Mouse (Mus musculus) heart, embryonic 16.5 days (tissue): ENCODE measurements at regions not wholly inside any gene's neighbourhood (a gene's known extent, or its start where the extent isn't known, plus 50 kb on each side); places are given as distances from the start of the nearest gene placed in this dataset.
"Not testable (repeated sequence)": the region's sequence is repeated elsewhere in the genome, so short reads cannot be mapped to it uniquely, and the experiment has no call there.

Source experiments
- ATAC-seq: fragments of 200-750 bp; cut with Nextera tagmentation; replicated peaks from 2 replicates; pipeline ENCODE4 v1.8.0; 2017; ENCODE audit warnings: moderate number of reproducible peaks; ENCODE audit not compliant: insufficient read depth, low FRiP score; ENCODE audit errors: extremely low read depth
- H3K27ac ChIP-seq: fragments of 300-500 bp; sonication (generic); 2 replicates; pipeline ENCODE4 v1.5.1; 2014; ENCODE audit warnings: mild to moderate bottlenecking, low read length, control low read depth, moderate library complexity
- H3K27me3 ChIP-seq: fragments of 300-500 bp; sonication (generic); 2 replicates; pipeline ENCODE4 v1.6.1; 2014; ENCODE audit warnings: low read length, mixed read lengths; ENCODE audit not compliant: control insufficient read depth, insufficient read depth
- H3K36me3 ChIP-seq: fragments of 300-500 bp; sonication (generic); 2 replicates; pipeline ENCODE4 v1.6.1; 2014; ENCODE audit not compliant: control insufficient read depth, insufficient read depth
- H3K4me1 ChIP-seq: fragments of 300-500 bp; sonication (generic); 2 replicates; pipeline ENCODE4 v1.6.1; 2014; ENCODE audit warnings: low read length, mixed read lengths; ENCODE audit not compliant: control insufficient read depth, insufficient read depth
- H3K4me2 ChIP-seq: fragments of 300-500 bp; sonication (generic); 2 replicates; pipeline ENCODE4 v1.6.1; 2014; ENCODE audit warnings: low read depth, mild to moderate bottlenecking, control low read depth, low read length
- H3K4me3 ChIP-seq: fragments of 300-500 bp; sonication (generic); 2 replicates; pipeline ENCODE4 v1.5.1; 2014; ENCODE audit warnings: mild to moderate bottlenecking, control low read depth, low read length
- H3K9ac ChIP-seq: fragments of 300-500 bp; sonication (generic); 2 replicates; pipeline ENCODE4 v1.6.1; 2014; ENCODE audit warnings: low read length, control low read depth
- H3K9me3 ChIP-seq: fragments of 300-500 bp; sonication (generic); replicated peaks from 2 replicates; pipeline ENCODE4 v1.6.1; 2016; ENCODE audit warnings: low read length; ENCODE audit not compliant: control insufficient read depth
- WGBS: fragments of 180-500 bp; shearing (Covaris S2); extraction: QIAGEN DNeasy Blood & Tissue Kit; methylation state at CpG from one replicate; pipeline ENCODE4 v1.1.7; 2014; 5-methylcytosine and 5-hydroxymethylcytosine counted together

DNA sequence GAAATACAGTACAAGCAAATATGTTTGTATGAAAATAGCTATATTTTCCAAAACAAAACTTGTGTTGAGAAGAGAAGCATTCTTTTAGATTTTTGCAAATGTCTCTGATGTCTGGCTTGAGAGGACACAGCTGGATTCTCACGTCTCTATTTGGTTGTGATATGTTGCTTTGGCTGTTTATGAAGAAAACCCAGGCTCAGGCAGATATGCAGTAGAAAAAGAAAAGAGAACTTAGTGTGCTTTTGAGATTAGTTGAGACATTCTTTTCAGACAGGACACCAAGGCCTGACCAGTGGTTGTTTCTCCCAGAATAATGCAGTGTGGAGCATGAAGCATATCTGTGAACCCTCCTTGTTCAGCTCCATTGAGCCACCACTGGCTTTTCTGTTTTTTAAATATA, 178.8 kb upstream of the Mamld1 start:
- ATAC-seq, result no peak
- no peak overlapping the region for H3K4me3 ChIP-seq
- no peak overlapping the region for H3K4me2 ChIP-seq
- no peaks in the 10 kb centered on the region for H3K9me3 ChIP-seq
- 59% methylated on average over 1 of the region's 1 CpGs for WGBS
- H3K4me1 ChIP-seq, result no peaks in the 10 kb centered on the region
- H3K27ac ChIP-seq, result no peak overlapping the region
- no peak overlapping the region for H3K9ac ChIP-seq
- H3K36me3 ChIP-seq, result no peaks in the 10 kb centered on the region
- H3K27me3 ChIP-seq, result no peaks in the 10 kb centered on the region

DNA sequence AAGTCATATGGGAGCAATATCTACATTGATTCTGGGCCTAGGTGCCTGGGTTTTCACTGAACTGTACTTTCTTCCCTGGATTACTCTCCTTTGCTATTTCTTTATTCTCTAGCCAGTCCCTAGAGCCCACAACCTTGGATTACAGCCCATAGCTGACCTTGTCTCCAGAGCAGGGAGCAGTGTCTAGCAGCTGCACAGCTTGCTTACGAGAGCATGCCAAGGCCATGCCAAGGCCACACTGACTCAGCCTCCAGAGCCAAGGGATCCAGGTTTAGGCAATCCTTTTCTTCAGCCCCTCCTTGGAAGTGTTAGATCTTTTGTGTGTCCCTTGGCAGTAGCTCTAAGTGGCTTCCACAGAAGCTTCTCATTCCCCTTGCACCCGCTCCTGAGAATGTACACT, 168.7 kb upstream of the Mamld1 start:
- H3K4me2 ChIP-seq, result no peak overlapping the region
- no peak for ATAC-seq
- no peak overlapping the region for H3K4me3 ChIP-seq
- WGBS, result 65% methylated on average over 2 of the region's 2 CpGs
- H3K9ac ChIP-seq, result no peak overlapping the region
- H3K36me3 ChIP-seq, result no peaks in the 10 kb centered on the region
- H3K9me3 ChIP-seq, result no peaks in the 10 kb centered on the region
- H3K27me3 ChIP-seq, result no peaks in the 10 kb centered on the region
- no peaks in the 10 kb centered on the region for H3K4me1 ChIP-seq
- no peak overlapping the region for H3K27ac ChIP-seq

DNA sequence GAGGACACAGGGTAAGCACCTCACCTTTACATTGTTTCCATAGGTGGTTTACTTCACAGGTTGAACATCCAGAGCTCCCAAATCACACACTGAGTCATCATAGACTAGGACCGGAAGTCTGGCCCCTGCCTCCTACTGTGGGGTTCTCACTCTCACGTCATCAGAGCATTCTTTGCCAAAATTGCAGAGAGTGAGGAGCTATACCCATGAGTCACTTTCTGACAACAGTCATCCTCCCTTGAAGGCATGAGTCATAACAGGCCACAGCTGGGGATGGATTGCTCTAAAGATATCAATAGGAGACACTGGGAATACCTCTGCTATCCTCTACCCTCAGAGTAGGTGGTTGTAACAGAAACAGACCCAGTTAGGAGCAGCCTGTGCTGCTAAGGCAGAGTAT, 166.6 kb upstream of the Mamld1 start:
- Histone ChIP-seq H3K9me3 (no peaks in the 10 kb centered on the region), H3K4me2 (no peak overlapping the region), H3K4me3 (no peak overlapping the region), H3K27me3 (no peaks in the 10 kb centered on the region), H3K4me1 (no peaks in the 10 kb centered on the region), H3K9ac (no peak overlapping the region), H3K36me3 (no peaks in the 10 kb centered on the region), H3K27ac (no peak overlapping the region)
- no peak for ATAC-seq
- WGBS, result 55% methylated on average over 2 of the region's 2 CpGs

DNA sequence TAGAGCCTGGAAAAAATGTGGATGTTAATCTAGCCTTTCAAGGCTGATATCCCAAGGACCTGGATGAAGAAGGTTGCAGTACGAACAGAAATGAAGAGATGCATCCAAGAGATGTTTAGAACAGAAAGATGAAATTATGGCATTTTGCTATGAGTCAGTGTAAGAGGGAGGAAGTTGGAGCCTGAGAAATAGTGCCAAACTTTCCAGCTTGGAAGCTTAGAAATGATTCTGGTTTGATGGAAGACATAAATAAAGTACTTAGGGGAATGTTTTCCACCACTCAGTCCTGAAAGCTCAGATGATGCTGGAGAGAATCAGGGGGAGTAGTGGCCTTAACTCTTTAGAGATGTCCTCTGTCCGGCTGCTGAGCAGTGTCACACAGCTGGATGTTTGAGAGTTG, 155.5 kb upstream of the Mamld1 start:
- ATAC-seq, result no peak
- no peak overlapping the region for H3K4me3 ChIP-seq
- H3K27ac ChIP-seq, result no peak overlapping the region
- H3K4me1 ChIP-seq, result peaks cover 4% of the 10 kb centered on the region; the same call in 1 of the 2 replicates
- no peaks in the 10 kb centered on the region; the same call in 1 of the 2 replicates for H3K27me3 ChIP-seq
- H3K9ac ChIP-seq, result no peak overlapping the region
- no peak overlapping the region for H3K4me2 ChIP-seq
- H3K36me3 ChIP-seq, result no peaks in the 10 kb centered on the region
- H3K9me3 ChIP-seq, result no peaks in the 10 kb centered on the region
- WGBS, result 69% methylated on average over 2 of the region's 2 CpGs

DNA sequence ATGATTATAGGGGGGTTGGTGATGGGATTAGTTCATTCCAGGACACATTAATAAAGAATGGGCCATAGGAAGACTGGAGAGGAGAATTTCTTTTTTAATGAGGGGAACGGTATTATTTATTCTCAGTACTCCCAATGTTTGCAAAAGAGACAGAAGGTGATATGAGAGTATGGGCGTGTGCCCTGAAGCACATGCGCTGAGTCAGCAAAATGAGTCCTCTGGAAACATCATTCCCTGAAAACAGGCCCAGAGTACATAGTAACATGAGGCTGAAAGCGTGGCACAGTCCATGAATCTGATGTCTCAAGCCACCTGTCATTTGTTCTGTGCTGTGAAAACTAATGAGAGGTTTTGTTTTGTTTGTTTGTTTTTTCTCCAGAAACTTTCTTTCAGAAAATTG, 154.5 kb upstream of the Mamld1 start:
- Histone ChIP-seq H3K27ac (no peak overlapping the region), H3K36me3 (no peaks in the 10 kb centered on the region), H3K9ac (no peak overlapping the region), H3K4me2 (no peak overlapping the region), H3K9me3 (no peaks in the 10 kb centered on the region), H3K27me3 (no peaks in the 10 kb centered on the region; the same call in 1 of the 2 replicates), H3K4me1 (peaks cover 7% of the 10 kb centered on the region; the same call in 1 of the 2 replicates), H3K4me3 (no peak overlapping the region)
- ATAC-seq, result no peak
- WGBS, result 72% methylated on average over 4 of the region's 4 CpGs

DNA sequence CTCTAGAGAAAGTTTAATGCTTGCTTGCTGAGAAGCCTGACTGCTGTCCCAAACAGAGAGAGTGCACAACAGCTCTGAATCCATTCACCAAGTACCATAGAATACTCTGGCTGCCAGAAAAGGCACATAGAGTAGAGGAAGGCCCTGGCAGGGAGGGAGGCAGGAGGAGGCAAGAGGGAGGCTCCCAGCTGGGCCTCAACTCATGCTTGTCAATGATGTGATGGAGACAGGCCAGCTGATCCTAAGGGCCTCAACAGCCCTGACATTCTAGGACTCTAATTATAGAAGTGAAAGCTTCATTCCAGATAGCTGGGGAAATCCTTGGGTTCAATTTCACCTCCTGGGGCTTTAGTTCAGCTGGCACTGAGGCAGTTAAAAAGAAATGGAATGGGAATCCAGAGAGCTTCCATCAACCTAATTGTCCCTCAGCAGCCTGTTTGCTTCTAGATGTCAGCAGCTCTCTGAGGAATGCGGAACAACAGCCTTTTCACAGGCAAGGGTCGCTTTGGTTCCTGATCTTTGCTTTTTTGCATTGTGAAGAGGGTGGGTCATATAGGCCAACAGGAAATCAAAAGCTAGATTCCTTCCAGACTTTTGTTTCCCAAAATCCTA, 152.8 kb upstream of the Mamld1 start:
- Histone ChIP-seq H3K9me3 (no peaks in the 10 kb centered on the region), H3K36me3 (no peaks in the 10 kb centered on the region), H3K27ac (peak overlapping the region; percentile 64), H3K4me1 (peaks cover 7% of the 10 kb centered on the region; the same call in 1 of the 2 replicates), H3K4me2 (no peak overlapping the region), H3K9ac (no peak overlapping the region), H3K27me3 (no peaks in the 10 kb centered on the region; the same call in 1 of the 2 replicates), H3K4me3 (no peak overlapping the region)
- peak; percentile 75 for ATAC-seq
- WGBS, result 20% methylated on average over 2 of the region's 2 CpGs

DNA sequence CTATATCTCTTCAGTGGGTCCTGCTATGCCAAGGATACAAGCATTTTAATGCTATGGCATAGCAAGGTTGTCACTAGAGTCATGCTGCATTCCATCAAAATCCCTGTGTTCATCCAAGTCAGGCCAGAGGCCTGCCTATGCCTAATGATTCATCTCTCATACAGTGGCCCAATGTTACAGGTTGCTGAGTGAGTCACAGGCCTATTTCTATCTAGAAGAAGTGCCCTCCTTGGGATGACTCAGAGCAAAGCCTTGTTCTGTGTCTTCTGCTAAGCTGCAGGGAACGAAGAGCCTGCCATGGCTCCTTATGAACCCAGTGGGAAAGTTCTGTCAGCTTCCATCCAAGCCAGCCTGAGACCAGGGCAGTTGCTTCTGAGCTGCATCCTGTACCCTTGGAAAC, 151.2 kb upstream of the Mamld1 start:
- 76% methylated on average over 1 of the region's 1 CpGs for WGBS
- H3K36me3 ChIP-seq, H3K27me3 ChIP-seq, H3K4me1 ChIP-seq, H3K4me3 ChIP-seq, H3K9me3 ChIP-seq, H3K9ac ChIP-seq, ATAC-seq, H3K4me2 ChIP-seq: not testable (repeated sequence)
- H3K27ac ChIP-seq, result peak overlapping the region; percentile 65

DNA sequence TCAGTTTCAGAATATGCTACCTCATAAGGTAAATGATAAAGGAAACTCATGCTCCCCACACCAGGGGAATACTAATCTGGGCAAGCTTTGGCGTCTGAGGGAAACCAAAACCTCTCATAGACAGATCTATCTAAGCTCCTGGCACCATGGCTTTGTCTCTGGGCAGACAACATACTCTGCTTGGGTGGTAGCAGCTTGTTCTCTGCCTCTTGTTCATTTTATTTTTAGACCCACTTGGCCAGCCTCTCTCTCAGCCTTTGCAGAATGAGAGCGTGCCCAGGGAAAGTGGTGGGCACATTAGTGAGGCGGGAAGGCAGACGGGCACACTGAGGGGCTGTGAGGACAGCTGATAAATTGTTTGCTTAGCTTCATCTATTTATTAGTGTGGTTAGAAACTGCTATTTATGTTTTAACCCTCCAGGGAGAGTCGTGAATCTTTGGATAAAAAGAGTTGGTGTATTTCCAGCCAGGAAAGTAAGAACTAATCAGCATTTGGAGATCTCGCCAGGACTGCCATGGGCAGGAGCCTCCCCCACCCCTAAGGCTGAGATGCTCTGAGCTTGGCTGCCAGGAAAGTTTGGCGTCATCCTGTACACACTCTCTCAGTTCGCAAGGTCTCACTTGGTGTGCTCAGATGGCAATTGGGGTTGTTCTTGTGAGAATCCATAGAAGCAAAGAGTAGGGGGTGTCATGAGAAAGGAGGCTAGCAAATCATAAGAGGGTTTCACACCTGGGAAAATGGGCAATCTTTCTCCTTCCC, 150.2 kb upstream of the Mamld1 start:
- Histone ChIP-seq H3K4me1 (peaks cover 7% of the 10 kb centered on the region; the same call in 1 of the 2 replicates), H3K4me2 (no peak overlapping the region), H3K27ac (peak overlapping the region; percentile 65), H3K36me3 (no peaks in the 10 kb centered on the region), H3K9me3 (no peaks in the 10 kb centered on the region), H3K9ac (no peak overlapping the region), H3K27me3 (no peaks in the 10 kb centered on the region; the same call in 1 of the 2 replicates), H3K4me3 (no peak overlapping the region)
- 41% methylated on average over 8 of the region's 8 CpGs for WGBS
- peak; percentile 39; the same call in 1 of the 2 replicates for ATAC-seq

DNA sequence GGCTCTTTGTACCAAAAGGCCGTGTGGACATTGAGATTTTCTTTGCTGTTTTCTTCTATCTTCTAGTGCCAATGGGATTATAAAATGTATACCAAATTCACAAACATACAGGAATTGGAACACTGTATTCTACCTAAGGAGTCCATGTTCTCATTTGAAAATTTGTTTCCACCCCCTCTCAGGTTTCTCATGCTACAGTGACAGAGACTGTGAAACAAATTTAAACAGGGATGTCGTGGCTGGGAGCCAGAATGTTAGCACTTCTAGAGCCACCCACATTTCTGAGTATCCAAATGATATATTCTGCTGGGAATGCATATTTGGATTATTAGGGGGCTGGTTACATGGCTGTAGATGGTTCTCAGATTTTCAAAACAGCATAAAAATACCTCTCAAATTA, 124.4 kb upstream of the Mamld1 start:
- no peak for ATAC-seq
- H3K36me3 ChIP-seq, result no peaks in the 10 kb centered on the region
- no peaks in the 10 kb centered on the region for H3K4me1 ChIP-seq
- no peak overlapping the region for H3K4me3 ChIP-seq
- no peaks in the 10 kb centered on the region for H3K9me3 ChIP-seq
- H3K4me2 ChIP-seq, result no peak overlapping the region
- H3K27me3 ChIP-seq, result no peaks in the 10 kb centered on the region
- H3K27ac ChIP-seq, result no peak overlapping the region
- WGBS, result 53% methylated on average over 2 of the region's 2 CpGs
- no peak overlapping the region for H3K9ac ChIP-seq
